ENCODE assay signal across 14 mouse cellular contexts in the genomic region with DNA sequence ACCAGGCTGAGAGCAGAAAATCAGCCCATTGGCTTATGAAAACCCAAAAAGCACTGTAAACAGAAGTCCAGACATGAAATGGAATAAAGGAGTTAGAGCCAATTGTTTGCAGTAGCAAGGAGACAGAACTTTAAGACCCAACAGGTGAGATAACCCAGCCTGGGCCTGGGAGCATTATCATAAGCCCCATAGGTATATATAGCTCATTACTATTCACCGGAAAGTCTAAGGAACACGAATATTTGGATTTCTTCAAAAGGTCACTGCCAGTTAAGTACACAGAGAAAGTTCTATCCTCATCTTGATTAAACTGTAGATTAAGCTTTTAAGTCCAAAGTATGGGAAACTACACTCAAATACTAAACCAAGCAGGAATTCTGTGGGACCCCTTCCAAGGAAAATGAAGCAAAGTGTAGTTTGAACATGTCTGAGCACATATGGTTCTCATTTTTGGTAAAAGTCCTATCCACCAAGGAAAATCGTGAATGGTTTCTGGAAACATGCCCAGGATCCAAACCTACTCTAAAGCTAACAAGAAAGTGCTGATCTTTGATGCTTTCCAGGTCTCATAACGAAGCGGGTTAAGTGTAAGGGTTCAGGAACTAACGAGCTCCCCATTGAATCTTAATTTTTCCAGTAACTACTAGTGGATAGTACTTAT. TPM values are rescaled to one million over a fixed set of nuclear protein-coding genes. Genes with fewer than 3 reads are reported as not detected.
DNase-seq lines count a peak whose midpoint lies in the region; ATAC-seq and TF ChIP-seq lines count a peak whose summit lies in the region.
"Had no signal": no experiment of that assay in that cellular context is flagged by ENCODE, and none has a peak within 500 bp of the region (broad histone marks: within the 10 kb centered on the region; RNA-seq: fewer than 3 reads in every experiment).

No protein-coding gene starts in this region.

- no peak overlapping the region for H3K4me3 ChIP-seq in gastrocnemius, adult 2 months
- H3K4me3 ChIP-seq in limb, embryonic 11.5 days (ENCODE audit: low read depth, low read length), result no peak overlapping the region
- H3K4me3 ChIP-seq in limb, embryonic 10.5 days, result no peak overlapping the region
- H3K4me3 ChIP-seq in embryonic facial prominence, embryonic 12.5 days, result no peak overlapping the region
- H3K4me3 ChIP-seq: forebrain, embryonic 13.5 days; myocyte had no signal

- no peak overlapping the region for H3K4me2 ChIP-seq in limb, embryonic 11.5 days (ENCODE audit: low read depth, severe bottlenecking)
- no peak overlapping the region for H3K4me2 ChIP-seq in embryonic facial prominence, embryonic 12.5 days (replicated peaks)
- H3K4me2 ChIP-seq: forebrain, embryonic 13.5 days had no signal

- no peaks in the 10 kb centered on the region for H3K9me3 ChIP-seq in limb, embryonic 11.5 days (ENCODE audit: control insufficient read depth, low read length)
- no peaks in the 10 kb centered on the region for H3K9me3 ChIP-seq in limb, embryonic 10.5 days (replicated peaks)
- H3K9me3 ChIP-seq in embryonic facial prominence, embryonic 12.5 days, result no peaks in the 10 kb centered on the region
- H3K9me3 ChIP-seq: forebrain, embryonic 13.5 days had no signal

- no peak for DNase-seq in gastrocnemius, adult 2 months
- no peak for DNase-seq in gastrocnemius, postnatal 14 days
- no peak for DNase-seq in limb, embryonic 11.5 days (ENCODE audit: low spot score)
- no peak for DNase-seq in limb, embryonic 10.5 days (ENCODE audit: low spot score)
- peak; percentile 19 for DNase-seq in skeletal muscle tissue, adult 2 months (ENCODE audit: low read depth, low spot score)
- no peak for DNase-seq in testis, postnatal 10 days (ENCODE audit: low spot score)
- no peak for DNase-seq in spleen, adult 12 weeks (ENCODE audit: low spot score)
- DNase-seq: cerebellum, adult 9-11 months; kidney, adult 2 months had no signal

- no peaks in the 10 kb centered on the region for H3K4me1 ChIP-seq in limb, embryonic 11.5 days (ENCODE audit: control insufficient read depth, insufficient read depth, low read length)
- H3K4me1 ChIP-seq in limb, embryonic 10.5 days, result no peaks in the 10 kb centered on the region
- H3K4me1 ChIP-seq in embryonic facial prominence, embryonic 12.5 days, result peaks cover 6% of the 10 kb centered on the region; the same call in 1 of the 2 replicates
- H3K4me1 ChIP-seq: forebrain, embryonic 13.5 days had no signal

- 38% methylated on average over 6 of the region's 6 CpGs for WGBS in limb, embryonic 11.5 days
- WGBS in limb, embryonic 10.5 days, result 61% methylated on average over 6 of the region's 6 CpGs
- whole genome bisulfite sequencing in embryonic facial prominence, embryonic 12.5 days, result 26% methylated on average over 6 of the region's 6 CpGs

- intact Hi-C loops in gastrocnemius, adult 2 months (cut with DNase I), result no loop called here
- intact Hi-C loops in gastrocnemius, postnatal 14 days (cut with DNase I; ENCODE audit: low total_unique reads), result no loop called here

- no peaks in the 10 kb centered on the region for H3K27me3 ChIP-seq in limb, embryonic 11.5 days (ENCODE audit: control insufficient read depth, insufficient read depth, low read length)
- H3K27me3 ChIP-seq in limb, embryonic 10.5 days (ENCODE audit: low read depth, poor library complexity, severe bottlenecking), result no peaks in the 10 kb centered on the region
- H3K27me3 ChIP-seq in embryonic facial prominence, embryonic 12.5 days, result no peaks in the 10 kb centered on the region
- H3K27me3 ChIP-seq: forebrain, embryonic 13.5 days had no signal

- 0 out of 2 replicates have a peak overlapping the region, but pooled peaks have one; percentile 8 for H3K27ac ChIP-seq in gastrocnemius, adult 2 months
- no peak overlapping the region for H3K27ac ChIP-seq in limb, embryonic 11.5 days (replicated peaks; ENCODE audit: low read depth, low read length)
- H3K27ac ChIP-seq in limb, embryonic 10.5 days, result no peak overlapping the region
- peak overlapping the region; percentile 80 for H3K27ac ChIP-seq in embryonic facial prominence, embryonic 12.5 days
- H3K27ac ChIP-seq: forebrain, embryonic 13.5 days; macrophage had no signal

- no peak overlapping the region for H3K9ac ChIP-seq in limb, embryonic 11.5 days (ENCODE audit: low read length)
- H3K9ac ChIP-seq in embryonic facial prominence, embryonic 12.5 days, result no peak overlapping the region
- H3K9ac ChIP-seq: forebrain, embryonic 13.5 days had no signal

- TF ChIP-seq CTCF in gastrocnemius, adult 2 months (IDR thresholded peaks at IDR 0.05), result no peak

- no peaks in the 10 kb centered on the region for H3K36me3 ChIP-seq in limb, embryonic 11.5 days (ENCODE audit: control insufficient read depth, insufficient read depth, low read length)
- no peaks in the 10 kb centered on the region for H3K36me3 ChIP-seq in limb, embryonic 10.5 days
- no peaks in the 10 kb centered on the region for H3K36me3 ChIP-seq in embryonic facial prominence, embryonic 12.5 days

- ATAC-seq in limb, embryonic 11.5 days (ENCODE audit: insufficient number of reproducible peaks, low FRiP score, low TSS enrichment, low read depth), result peak; percentile 48; the same call in 1 of the 2 replicates
- ATAC-seq in embryonic facial prominence, embryonic 12.5 days (ENCODE audit: insufficient number of reproducible peaks, insufficient read depth, low FRiP score, low TSS enrichment), result peak; percentile 85
- ATAC-seq: CD4-positive, CD25-positive, alpha-beta regulatory T cell, adult 4 months; forebrain, embryonic 13.5 days had no signal

RNA-seq across cellular contexts. Expression of gene Dmac1, which starts 51.5 kb away (rescaled TPM):
- total RNA-seq in gastrocnemius, adult 2 months (2021), result 10 to 100 TPM; 47.8 to 59.6 TPM
- total RNA-seq in gastrocnemius, postnatal 14 days (2021), result 10 to 100 TPM; 56.8 to 58.1 TPM
- polyA plus RNA-seq in limb, embryonic 11.5 days (2014; fragmentation: Nextera tagmentation; extraction: Ambion mirVana), result 114 and 122 TPM in 2 replicates
- polyA plus RNA-seq in limb, embryonic 10.5 days (2016; fragmentation: Nextera tagmentation; extraction: Ambion mirVana), result 99.6 and 105 TPM in 2 replicates
- polyA plus RNA-seq in embryonic facial prominence, embryonic 12.5 days (2016; fragmentation: Nextera tagmentation; extraction: Ambion mirVana), result 132 and 138 TPM in 2 replicates

Comparison
In these comparisons a context has a peak if more than half of its experiments do, and no peak if none do; other contexts are left out.
1. H3K27ac ChIP-seq: peak in gastrocnemius, adult 2 months (single experiment) and embryonic facial prominence, embryonic 12.5 days (single experiment); none in limb, embryonic 11.5 days (single experiment) and limb, embryonic 10.5 days (single experiment).